Mouse (Mus musculus): ENCODE measurements at regions not wholly inside any gene's neighbourhood (a gene's known extent, or its start where the extent isn't known, plus 50 kb on each side); places are given as distances from the start of the nearest gene placed in this dataset.

DNA sequence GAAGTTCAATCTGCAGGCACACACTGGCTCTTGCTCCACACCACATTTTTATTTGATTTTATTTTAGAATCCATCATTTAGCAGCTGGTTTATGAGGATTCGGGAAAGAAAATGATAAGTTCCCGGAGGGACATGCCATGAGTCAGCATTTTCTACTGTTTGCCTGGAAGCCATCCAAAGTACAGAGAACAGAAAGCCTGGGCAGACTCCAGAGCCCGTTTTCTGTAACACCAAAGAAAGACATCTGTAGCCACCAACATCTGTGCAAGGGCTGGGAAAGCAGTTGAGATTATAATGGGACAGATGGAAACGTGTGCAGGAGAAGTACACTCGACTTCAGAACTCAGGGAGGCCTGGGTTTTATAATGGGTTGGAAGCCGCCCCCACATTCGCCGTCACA is 62.8 kb upstream of the Pum3 start:
- Histone ChIP-seq H3K4me1 (ENCODE audit: control insufficient read depth in 1 of 2, insufficient read depth in 2 of 2, low read length in 2 of 2) (no peaks in the 10 kb centered on the region), H3K27ac (ENCODE audit: control insufficient read depth, low read depth, low read length) (no peak overlapping the region), H3K79me2 (ENCODE audit: control insufficient read depth, insufficient read depth, low read length, poor library complexity) (no peaks in the 10 kb centered on the region), H3K4me3 (ENCODE audit: control insufficient read depth in 1 of 2, insufficient read depth in 1 of 2, low read depth in 2 of 2, low read length in 2 of 2) (no peak overlapping the region), H3K36me3 (ENCODE audit: control insufficient read depth in 1 of 2, insufficient read depth in 2 of 2, low read length in 2 of 2) (no peaks in the 10 kb centered on the region), H3K9ac (ENCODE audit: control insufficient read depth, low read depth, low read length, poor library complexity, severe bottlenecking) (no peak overlapping the region), H3K27me3 (ENCODE audit: control insufficient read depth in 1 of 2, insufficient read depth in 2 of 2, low read length in 2 of 2) (no peaks in the 10 kb centered on the region), H3K9me3 (replicated peaks; ENCODE audit: insufficient read depth, low read length) (no peaks in the 10 kb centered on the region)
- DNase-seq (ENCODE audit: low read depth, low spot score): no peak
- TF ChIP-seq MYB (IDR thresholded peaks at IDR 0.05; ENCODE audit: low read depth, low read length) (no peak), CHD1 (IDR thresholded peaks at IDR 0.05; ENCODE audit: low read depth, low read length) (no peak), MAZ (IDR thresholded peaks at IDR 0.05; ENCODE audit: low read depth, low read length) (no peak), ZNF384 (IDR thresholded peaks at IDR 0.05; ENCODE audit: low read depth, low read length) (no peak), MAX (IDR thresholded peaks at IDR 0.05; ENCODE audit: low read length) (no peak), MXI1 (IDR thresholded peaks at IDR 0.05; ENCODE audit: low read depth, low read length) (no peak)

DNA sequence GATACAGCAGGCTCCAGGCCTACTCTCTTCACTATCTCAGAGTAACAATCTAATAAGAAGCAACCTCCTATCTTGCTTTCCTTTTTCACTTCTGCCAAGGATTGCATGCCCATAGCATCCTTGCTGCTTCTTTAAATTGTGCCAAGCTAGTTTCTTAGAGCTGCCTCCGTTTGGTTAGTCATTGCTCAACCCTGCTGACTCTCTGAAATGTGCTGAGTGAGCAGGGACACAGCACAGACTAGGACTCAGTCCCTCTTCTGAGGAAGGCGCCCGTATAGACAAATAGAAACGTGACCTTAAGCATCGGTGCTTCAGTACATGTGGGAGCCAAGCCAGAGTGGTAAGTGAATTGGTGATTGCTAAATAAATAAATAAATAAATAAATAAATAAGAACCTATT is 62.2 kb upstream of the Pum3 start:
- Histone ChIP-seq H3K9me3 (replicated peaks; ENCODE audit: insufficient read depth, low read length) (no peaks in the 10 kb centered on the region), H3K4me1 (ENCODE audit: control insufficient read depth in 1 of 2, insufficient read depth in 2 of 2, low read length in 2 of 2) (no peaks in the 10 kb centered on the region)

DNA sequence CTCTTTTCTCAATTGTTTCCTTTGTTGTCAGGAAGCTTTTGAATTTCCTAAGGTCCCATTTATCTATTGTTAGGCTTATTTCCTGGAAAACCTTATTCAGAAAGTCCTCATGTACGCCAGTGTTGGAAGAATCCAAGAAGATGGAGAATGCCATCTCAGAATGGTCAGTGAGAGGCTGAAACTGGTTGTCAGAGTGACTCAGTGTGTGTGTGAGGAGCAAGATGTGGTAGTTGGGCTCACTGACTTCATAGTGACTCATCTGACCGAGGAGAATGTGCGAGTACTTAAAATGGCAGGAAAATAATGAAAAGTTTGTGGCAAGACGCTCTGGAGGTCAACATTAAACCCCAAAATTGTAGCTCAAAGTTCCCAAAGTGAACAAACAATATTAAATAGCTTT is 59.4 kb upstream of the Pum3 start:
- Histone ChIP-seq H3K27me3 (ENCODE audit: control insufficient read depth in 1 of 2, insufficient read depth in 2 of 2, low read length in 2 of 2) (no peaks in the 10 kb centered on the region), H3K4me3 (ENCODE audit: control insufficient read depth in 1 of 2, insufficient read depth in 1 of 2, low read depth in 2 of 2, low read length in 2 of 2) (no peak overlapping the region), H3K79me2 (ENCODE audit: control insufficient read depth, insufficient read depth, low read length, poor library complexity) (no peaks in the 10 kb centered on the region), H3K9me3 (replicated peaks; ENCODE audit: insufficient read depth, low read length) (no peaks in the 10 kb centered on the region), H3K36me3 (ENCODE audit: control insufficient read depth in 1 of 2, insufficient read depth in 2 of 2, low read length in 2 of 2) (no peaks in the 10 kb centered on the region), H3K27ac (ENCODE audit: control insufficient read depth, low read depth, low read length) (no peak overlapping the region), H3K4me1 (ENCODE audit: control insufficient read depth in 1 of 2, insufficient read depth in 2 of 2, low read length in 2 of 2) (no peaks in the 10 kb centered on the region), H3K9ac (ENCODE audit: control insufficient read depth, low read depth, low read length, poor library complexity, severe bottlenecking) (no peak overlapping the region)
- no peak for TF ChIP-seq BHLHE40 (IDR thresholded peaks at IDR 0.05; ENCODE audit: borderline replicate concordance, low read depth, low read length)
- no peak for TF ChIP-seq USF1 (IDR thresholded peaks at IDR 0.05; ENCODE audit: low read depth, low read length)
- TF ChIP-seq TCF12 (IDR thresholded peaks at IDR 0.05; ENCODE audit: low read depth, low read length): no peak
- no peak for TF ChIP-seq POLR2AphosphoS5 (IDR thresholded peaks at IDR 0.05; ENCODE audit: borderline replicate concordance, low read depth, low read length)
- no peak for TF ChIP-seq RCOR1 (IDR thresholded peaks at IDR 0.05; ENCODE audit: low read depth, low read length)
- TF ChIP-seq JUND (IDR thresholded peaks at IDR 0.05; ENCODE audit: low read depth, low read length): no peak
- TF ChIP-seq TBP (IDR thresholded peaks at IDR 0.05; ENCODE audit: low read depth, low read length): no peak
- TF ChIP-seq NELFE (IDR thresholded peaks at IDR 0.05; ENCODE audit: low read depth, low read length): no peak
- no peak for TF ChIP-seq MAFK (IDR thresholded peaks at IDR 0.05; ENCODE audit: borderline replicate concordance, low read depth, low read length)
- TF ChIP-seq MEF2A (IDR thresholded peaks at IDR 0.05; ENCODE audit: extremely low read depth, insufficient replicate concordance, low read depth, low read length, poor library complexity, severe bottlenecking): no peak
- TF ChIP-seq POLR2AphosphoS2 (IDR thresholded peaks at IDR 0.05; ENCODE audit: low read length): no peak
- no peak for TF ChIP-seq SMC3 (IDR thresholded peaks at IDR 0.05; ENCODE audit: low read depth, low read length)
- no peak for DNase-seq (ENCODE audit: low read depth, low spot score)

More for the DNA sequence above, 62.2 kb upstream of the Pum3 start:
- Histone ChIP-seq H3K36me3 (ENCODE audit: control insufficient read depth in 1 of 2, insufficient read depth in 2 of 2, low read length in 2 of 2) (no peaks in the 10 kb centered on the region), H3K9ac (ENCODE audit: control insufficient read depth, low read depth, low read length, poor library complexity, severe bottlenecking) (no peak overlapping the region), H3K79me2 (ENCODE audit: control insufficient read depth, insufficient read depth, low read length, poor library complexity) (no peaks in the 10 kb centered on the region), H3K27me3 (ENCODE audit: control insufficient read depth in 1 of 2, insufficient read depth in 2 of 2, low read length in 2 of 2) (no peaks in the 10 kb centered on the region), H3K4me3 (ENCODE audit: control insufficient read depth in 1 of 2, insufficient read depth in 1 of 2, low read depth in 2 of 2, low read length in 2 of 2) (no peak overlapping the region), H3K27ac (ENCODE audit: control insufficient read depth, low read depth, low read length) (no peak overlapping the region)
- TF ChIP-seq ELF1 (IDR thresholded peaks at IDR 0.05; ENCODE audit: low read depth, low read length) (no peak), ZNF384 (IDR thresholded peaks at IDR 0.05; ENCODE audit: low read depth, low read length) (no peak), ETS1 (IDR thresholded peaks at IDR 0.05; ENCODE audit: low read depth, low read length) (no peak), KAT2A (conservative IDR thresholded peaks at IDR 0.05; ENCODE audit: low read depth, low read length) (no peak), MAX (IDR thresholded peaks at IDR 0.05; ENCODE audit: low read length) (no peak), MEF2A (IDR thresholded peaks at IDR 0.05; ENCODE audit: extremely low read depth, insufficient replicate concordance, low read depth, low read length, poor library complexity, severe bottlenecking) (no peak), POLR2AphosphoS2 (IDR thresholded peaks at IDR 0.05; ENCODE audit: low read length) (no peak), MYC (IDR thresholded peaks at IDR 0.05; ENCODE audit: low read depth, low read length) (no peak), USF2 (IDR thresholded peaks at IDR 0.05; ENCODE audit: borderline replicate concordance in 1 of 2, insufficient read depth in 1 of 2, low read depth in 1 of 2, low read length in 2 of 2) (no peak), MAFK (IDR thresholded peaks at IDR 0.05; ENCODE audit: borderline replicate concordance, low read depth, low read length) (no peak), RCOR1 (IDR thresholded peaks at IDR 0.05; ENCODE audit: low read depth, low read length) (no peak), ZC3H11A (IDR thresholded peaks at IDR 0.05; ENCODE audit: low read depth, low read length) (no peak), JUND (IDR thresholded peaks at IDR 0.05; ENCODE audit: low read depth, low read length) (no peak)
- no peak for DNase-seq (ENCODE audit: low read depth, low spot score)

Measured in MEL (cell line).